Mouse (Mus musculus): ENCODE results near the gene Abce1.
A peak's percentile ranks its signal among the peaks of the same experiment; 100 is the strongest.

Abce1 gene

GRCm38 (mm10) chr8:79639586-79640451 lies 71.7 kb downstream of the Abce1 start, which contains the start of gene Otud4:
Otud4 (plus strand) TSS chr8:79639618.
- peak; percentile 33 to 56 for DNase-seq (ENCODE audit: low spot score in 2 of 2)

- DNase-seq (ENCODE audit: low spot score in 2 of 2) = peak; percentile 97 to 98
Measured at GRCm38 (mm10) chr8:79638707-79639549, 72.6 kb downstream of the Abce1 start.

GRCm38 (mm10) chr8:79638001-79638706 lies 73.4 kb downstream of the Abce1 start:
- no peak for DNase-seq (ENCODE audit: low spot score in 2 of 2)

GRCm38 (mm10) chr8:79637237-79637636 lies 74.3 kb downstream of the Abce1 start:
- DNase-seq (ENCODE audit: low spot score in 2 of 2) = no peak

- DNase-seq (ENCODE audit: low spot score in 2 of 2) = no peak
Measured at GRCm38 (mm10) chr8:79636151-79636550, 75.4 kb downstream of the Abce1 start.

- DNase-seq (ENCODE audit: low spot score in 2 of 2) = no peak
Measured at GRCm38 (mm10) chr8:79635491-79635890, 76.0 kb downstream of the Abce1 start.

Data from frontal cortex, postnatal 14 days (tissue).